Mouse (Mus musculus) kidney, postnatal 25 days (tissue): ENCODE data around the gene Got1.

Experiments used
- DNase-seq, 2 experiments: peaks; one replicate each; pipeline ENCODE4 v3.0.0; 2021; ENCODE audit warnings: mixed read lengths in 2 of 2

Got1 gene

DNA sequence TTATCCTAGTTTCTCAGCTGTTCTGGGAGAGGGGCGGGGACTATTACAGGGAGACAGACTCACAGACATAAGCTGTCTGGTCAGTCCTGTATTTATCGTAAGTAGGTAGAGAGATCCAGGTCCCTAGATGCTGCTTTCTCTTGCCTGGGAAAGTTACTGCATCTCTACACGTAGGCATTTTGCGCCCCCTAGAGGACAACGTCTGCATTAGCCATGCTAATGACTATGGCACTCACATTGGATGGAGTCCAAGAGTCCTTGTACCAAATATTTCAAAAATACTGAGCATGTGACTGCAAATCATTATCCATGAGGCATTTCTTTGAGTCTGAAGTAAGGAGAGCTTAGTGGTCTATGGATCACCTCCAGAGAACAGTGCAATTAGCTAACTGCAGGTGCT, 45.5 kb downstream of the Got1 start:
- peak; percentile 86 to 89 for DNase-seq

GRCm38 (mm10) chr19:43477436-43477835, 47.0 kb downstream of the Got1 start:
- DNase-seq, result no peak

DNA sequence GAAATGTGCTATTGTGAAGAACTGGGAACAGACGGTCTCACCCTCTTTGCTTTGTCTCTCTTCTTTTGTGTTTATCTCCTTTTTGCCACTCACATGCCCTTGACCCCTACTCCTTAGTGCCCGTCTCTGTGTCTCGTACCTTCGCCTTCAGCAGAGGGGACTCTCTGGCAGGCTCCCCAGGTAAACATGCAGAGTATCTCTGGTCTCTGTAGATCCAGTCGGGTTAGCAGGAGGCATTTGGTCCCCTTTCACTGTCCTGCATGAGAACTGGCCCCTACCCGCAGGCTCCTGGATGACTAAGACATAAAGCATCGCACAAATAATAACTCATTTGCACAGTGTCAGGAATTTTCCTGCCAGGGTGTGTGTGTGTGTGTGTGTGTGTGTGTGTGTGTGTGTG, 48.3 kb downstream of the Got1 start:
- no peak for DNase-seq

DNA sequence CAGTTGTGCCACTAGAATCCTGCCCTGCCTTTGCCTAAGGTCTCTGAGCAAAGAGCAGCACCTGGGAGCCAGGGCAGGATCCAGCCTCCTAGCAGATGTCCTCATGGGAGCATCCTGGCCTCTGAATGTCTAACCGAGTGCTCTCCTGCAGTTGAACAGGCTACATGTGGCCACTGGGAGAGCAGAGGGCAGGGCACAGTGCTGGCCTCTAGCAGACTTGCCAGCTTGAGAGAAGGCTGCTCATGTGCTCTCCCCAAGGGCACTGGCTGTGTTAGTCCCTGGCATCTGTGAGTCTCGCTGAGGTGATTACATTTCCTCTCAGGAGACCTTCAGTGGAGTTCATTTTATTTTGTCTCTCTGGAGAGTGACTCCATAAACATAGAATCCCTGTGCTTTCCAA, 48.8 kb downstream of the Got1 start:
- peak; percentile 52 to 85 for DNase-seq

DNA sequence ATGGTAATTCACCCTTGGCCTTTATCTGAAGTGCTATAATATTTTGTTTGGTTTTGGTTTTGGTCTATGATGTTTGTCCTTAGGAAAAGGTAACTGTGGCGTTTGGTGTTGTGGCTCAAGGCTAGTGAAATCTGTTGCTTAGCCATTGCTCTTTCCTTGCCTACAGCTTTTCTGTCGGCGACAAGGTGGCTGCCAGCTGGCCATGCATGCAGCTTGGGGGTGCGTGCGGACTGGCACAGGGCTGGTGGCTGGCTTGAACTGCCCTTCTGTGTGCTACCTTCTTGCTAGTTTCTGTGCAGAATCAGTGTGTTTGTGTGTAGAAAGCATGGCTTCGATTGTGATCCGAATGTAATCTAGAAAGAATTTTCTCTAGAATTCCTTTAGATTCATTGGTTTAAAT, 51.6 kb downstream of the Got1 start:
- no peak for DNase-seq

GRCm38 (mm10) chr19:43472331-43472730, 52.1 kb downstream of the Got1 start:
- DNase-seq, result no peak

DNA sequence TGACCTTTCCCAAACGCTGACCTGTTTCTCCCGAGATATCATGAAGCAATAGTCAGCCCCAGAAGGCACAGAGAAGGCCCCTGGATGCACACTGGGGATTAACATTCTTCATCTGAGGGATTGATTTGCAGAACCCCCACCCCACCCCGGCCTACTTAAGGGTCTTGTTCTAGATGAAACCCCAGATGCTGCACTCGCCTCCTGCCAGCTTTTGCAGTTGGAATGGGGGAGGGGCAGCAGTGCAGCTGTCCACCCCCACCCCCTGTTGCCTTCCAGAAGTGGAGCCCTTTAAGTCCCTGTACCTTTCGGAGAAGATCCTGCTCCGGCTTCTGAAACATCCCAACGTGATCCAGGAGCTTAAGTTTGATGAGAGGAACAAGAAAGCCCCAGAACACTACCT, 55.1 kb downstream of the Got1 start:
- no peak for DNase-seq

- no peak for DNase-seq
Measured at GRCm38 (mm10) chr19:43467927-43468685, 56.3 kb downstream of the Got1 start.

GRCm38 (mm10) chr19:43465601-43466255, 58.7 kb downstream of the Got1 start:
- no peak for DNase-seq

DNA sequence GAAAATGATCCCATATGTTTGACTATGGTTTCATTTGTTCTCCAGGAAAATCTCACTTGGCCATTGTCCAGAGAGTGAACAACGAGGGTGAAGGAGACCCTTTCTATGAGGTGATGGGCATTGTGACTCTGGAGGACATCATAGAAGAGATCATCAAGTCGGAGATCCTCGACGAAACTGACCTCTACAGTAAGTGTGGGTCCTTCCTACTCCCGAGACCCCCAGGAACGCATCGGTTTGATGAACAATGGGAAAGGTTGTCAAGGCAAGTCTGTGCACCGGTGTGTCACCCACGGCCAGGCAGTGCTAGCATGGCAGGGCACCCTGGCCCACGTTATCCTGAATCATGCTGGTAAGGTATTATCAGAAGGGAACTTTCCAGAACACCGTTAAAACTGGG, 59.3 kb downstream of the Got1 start:
- DNase-seq, result no peak

DNA sequence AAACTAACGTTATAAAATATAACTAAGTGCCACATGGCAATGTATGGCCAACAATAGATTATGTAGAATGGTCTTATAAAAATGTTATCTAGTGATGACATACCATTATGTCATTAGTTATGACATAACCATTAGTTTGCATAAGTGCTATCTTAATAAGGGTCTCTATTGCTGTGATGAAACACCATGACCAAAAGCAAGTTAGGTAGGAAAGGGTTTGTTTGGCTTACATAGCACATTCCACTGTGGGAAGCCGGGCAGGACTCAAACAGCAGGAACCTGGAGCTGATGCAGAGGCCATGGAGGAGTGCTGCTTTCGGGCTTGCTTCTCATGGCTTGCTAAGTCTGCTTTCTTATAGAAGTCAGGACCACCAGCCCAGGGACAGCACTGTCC, 60.1 kb downstream of the Got1 start:
- peak in 1 of 2 experiments; percentile 26 for DNase-seq

DNA sequence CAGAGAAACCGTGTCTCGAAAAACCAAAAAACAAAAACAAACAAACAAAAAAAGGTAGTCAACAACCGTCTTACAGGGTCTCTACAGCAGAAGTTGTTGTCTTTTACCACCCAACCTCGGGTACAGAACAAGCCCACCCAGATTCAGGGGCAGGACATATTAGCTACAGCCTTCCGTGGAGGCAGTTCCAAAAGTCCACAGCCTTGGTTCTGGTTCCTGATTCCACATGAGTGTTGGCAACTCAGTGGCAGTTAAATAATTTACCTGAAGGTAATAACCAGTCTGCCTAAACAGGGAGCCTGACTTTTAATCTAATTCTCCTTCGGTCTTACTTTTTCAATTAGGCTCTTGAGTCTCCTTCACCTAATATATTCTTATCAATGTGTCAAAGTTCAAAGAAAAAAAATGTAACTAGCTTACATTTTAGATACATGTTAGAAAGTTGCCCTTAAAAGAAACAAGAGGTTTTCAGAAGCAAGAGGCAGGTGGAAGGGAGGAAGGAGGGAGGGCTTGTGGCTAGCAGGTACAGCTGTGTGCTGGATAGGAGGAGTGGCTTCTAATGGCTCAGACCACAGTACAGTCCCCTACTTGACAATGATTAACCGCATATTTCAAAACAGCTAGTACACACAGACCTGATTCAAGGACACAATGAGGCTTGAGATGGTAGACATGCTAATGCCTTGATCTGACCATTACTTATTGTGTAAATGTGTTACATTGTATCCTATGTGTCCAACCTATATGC, 60.7 kb downstream of the Got1 start:
- peak; percentile 60 to 84 for DNase-seq

DNA sequence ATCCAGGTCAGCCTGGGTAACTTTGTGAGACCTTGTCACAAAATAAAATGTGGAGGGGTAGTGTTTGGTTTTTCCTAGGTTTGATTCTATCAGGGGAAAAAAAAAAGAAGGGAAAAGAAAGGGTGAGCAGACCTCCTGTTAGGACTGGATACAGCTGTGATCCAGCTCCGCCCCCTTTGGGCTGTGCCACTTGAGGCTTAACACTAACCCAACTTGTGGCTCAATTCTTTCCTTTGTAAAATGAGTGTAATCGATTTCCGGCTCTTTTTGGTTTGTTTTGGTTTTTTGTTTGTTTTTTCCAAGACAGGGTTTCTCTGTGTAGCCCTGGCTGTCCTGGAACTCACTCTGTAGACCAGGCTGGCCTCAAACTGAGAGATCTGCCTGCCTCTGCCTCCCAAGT, 62.3 kb downstream of the Got1 start:
- DNase-seq, result no peak

GRCm38 (mm10) chr19:43460481-43460880, 63.9 kb downstream of the Got1 start:
- no peak for DNase-seq

GRCm38 (mm10) chr19:43459948-43460347, 64.5 kb downstream of the Got1 start:
- no peak for DNase-seq

GRCm38 (mm10) chr19:43453025-43453424, 71.4 kb downstream of the Got1 start:
- DNase-seq, result no peak

- no peak for DNase-seq
Measured at GRCm38 (mm10) chr19:43452176-43452575, 72.2 kb downstream of the Got1 start.

- no peak for DNase-seq
Measured at GRCm38 (mm10) chr19:43451563-43451962, 72.8 kb downstream of the Got1 start.
